Mouse (Mus musculus): Measurements from ENCODE around the gene Mfap5. TPM values are rescaled to one million over a fixed set of nuclear protein-coding genes. Genes with fewer than 3 reads are reported as not detected.
"Not testable (repeated sequence)": the region's sequence is repeated elsewhere in the genome, so short reads cannot be mapped to it uniquely, and the experiment has no call there.

The Mfap5 gene
- 219 and 276 TPM in 2 replicates for polyA plus RNA-seq (2015; fragmentation: Nextera tagmentation; extraction: Ambion mirVana)

GRCm38 (mm10) chr6:122505545-122505944 is at the start of gene Mfap5:
Gene Mfap5 (plus strand): TSS chr6:122505845.
- Histone ChIP-seq H3K9me3 (ENCODE audit: control insufficient read depth, low read length) (no peaks in the 10 kb centered on the region), H3K9ac (ENCODE audit: low read length) (no peak within 1 kb of the TSS), H3K27me3 (ENCODE audit: control insufficient read depth, insufficient read depth, low read length) (no peaks in the 10 kb centered on the region), H3K4me1 (replicated peaks; ENCODE audit: control insufficient read depth, insufficient read depth) (no peaks in the 10 kb centered on the region), H3K27ac (replicated peaks) (peak within 1 kb of the TSS; percentile 72), H3K36me3 (ENCODE audit: control insufficient read depth, insufficient read depth, low read length) (no peaks in the 10 kb centered on the region), H3K4me2 (replicated peaks; ENCODE audit: low read depth) (no peak within 1 kb of the TSS), H3K4me3 (ENCODE audit: low read depth, low read length) (no peak within 1 kb of the TSS)
- no peak for TF ChIP-seq EP300 (optimal IDR thresholded peaks at IDR 0.05)
- DNase-seq (ENCODE audit: low spot score) (no peak), ATAC-seq (ENCODE audit: low FRiP score, low TSS enrichment) (no peak)
- WGBS, result 79% methylated on average over 3 of the region's 3 CpGs

GRCm38 (mm10) chr6:122458946-122459693 is 46.5 kb upstream of the Mfap5 start:
- WGBS, result 85% methylated on average over 8 of the region's 8 CpGs
- DNase-seq (ENCODE audit: low spot score), result no peak
- no peak for ATAC-seq (ENCODE audit: low FRiP score, low TSS enrichment)
- Histone ChIP-seq H3K4me2 (replicated peaks; ENCODE audit: low read depth) (no peak overlapping the region), H3K27me3 (ENCODE audit: control insufficient read depth, insufficient read depth, low read length) (no peaks in the 10 kb centered on the region), H3K4me3 (ENCODE audit: low read depth, low read length) (no peak overlapping the region), H3K4me1 (replicated peaks; ENCODE audit: control insufficient read depth, insufficient read depth) (no peaks in the 10 kb centered on the region), H3K27ac (replicated peaks) (no peak overlapping the region), H3K36me3 (ENCODE audit: control insufficient read depth, insufficient read depth, low read length) (no peaks in the 10 kb centered on the region), H3K9ac (ENCODE audit: low read length) (no peak overlapping the region), H3K9me3 (ENCODE audit: control insufficient read depth, low read length) (no peaks in the 10 kb centered on the region)
- no peak for TF ChIP-seq EP300 (optimal IDR thresholded peaks at IDR 0.05)
- no peak for TF ChIP-seq CTCF (IDR thresholded peaks at IDR 0.05; ENCODE audit: low read depth)

- H3K4me3 ChIP-seq (ENCODE audit: low read depth, low read length), result no peak overlapping the region
- ATAC-seq (ENCODE audit: low FRiP score, low TSS enrichment) (no peak), DNase-seq (ENCODE audit: low spot score) (no peak)
- no peaks in the 10 kb centered on the region for H3K27me3 ChIP-seq (ENCODE audit: control insufficient read depth, insufficient read depth, low read length)
- H3K4me2 ChIP-seq (replicated peaks; ENCODE audit: low read depth), result no peak overlapping the region
- H3K4me1 ChIP-seq (replicated peaks; ENCODE audit: control insufficient read depth, insufficient read depth), result no peaks in the 10 kb centered on the region
- WGBS, result 68% methylated on average over 3 of the region's 3 CpGs
- H3K36me3 ChIP-seq (ENCODE audit: control insufficient read depth, insufficient read depth, low read length), result no peaks in the 10 kb centered on the region
- TF ChIP-seq CTCF (IDR thresholded peaks at IDR 0.05; ENCODE audit: low read depth), result no peak
- TF ChIP-seq EP300 (optimal IDR thresholded peaks at IDR 0.05), result no peak
- no peaks in the 10 kb centered on the region for H3K9me3 ChIP-seq (ENCODE audit: control insufficient read depth, low read length)
- no peak overlapping the region for H3K9ac ChIP-seq (ENCODE audit: low read length)
- no peak overlapping the region for H3K27ac ChIP-seq (replicated peaks)
These were observed 39.4 kb upstream of the Mfap5 start for GRCm38 (mm10) chr6:122466092-122466713.

- no peaks in the 10 kb centered on the region for H3K4me1 ChIP-seq (replicated peaks; ENCODE audit: control insufficient read depth, insufficient read depth)
- TF ChIP-seq EP300 (optimal IDR thresholded peaks at IDR 0.05) (no peak), CTCF (IDR thresholded peaks at IDR 0.05; ENCODE audit: low read depth) (no peak)
- H3K9me3 ChIP-seq (ENCODE audit: control insufficient read depth, low read length), result no peaks in the 10 kb centered on the region
- no peak overlapping the region for H3K9ac ChIP-seq (ENCODE audit: low read length)
- no peaks in the 10 kb centered on the region for H3K27me3 ChIP-seq (ENCODE audit: control insufficient read depth, insufficient read depth, low read length)
- DNase-seq (ENCODE audit: low spot score), result no peak
- no peaks in the 10 kb centered on the region for H3K36me3 ChIP-seq (ENCODE audit: control insufficient read depth, insufficient read depth, low read length)
- WGBS, result 86% methylated on average over 15 of the region's 15 CpGs
- no peak overlapping the region for H3K4me2 ChIP-seq (replicated peaks; ENCODE audit: low read depth)
- no peak overlapping the region for H3K4me3 ChIP-seq (ENCODE audit: low read depth, low read length)
- H3K27ac ChIP-seq (replicated peaks), result no peak overlapping the region
- ATAC-seq (ENCODE audit: low FRiP score, low TSS enrichment), result no peak
These were observed 36.5 kb upstream of the Mfap5 start for GRCm38 (mm10) chr6:122469030-122469640.

DNA sequence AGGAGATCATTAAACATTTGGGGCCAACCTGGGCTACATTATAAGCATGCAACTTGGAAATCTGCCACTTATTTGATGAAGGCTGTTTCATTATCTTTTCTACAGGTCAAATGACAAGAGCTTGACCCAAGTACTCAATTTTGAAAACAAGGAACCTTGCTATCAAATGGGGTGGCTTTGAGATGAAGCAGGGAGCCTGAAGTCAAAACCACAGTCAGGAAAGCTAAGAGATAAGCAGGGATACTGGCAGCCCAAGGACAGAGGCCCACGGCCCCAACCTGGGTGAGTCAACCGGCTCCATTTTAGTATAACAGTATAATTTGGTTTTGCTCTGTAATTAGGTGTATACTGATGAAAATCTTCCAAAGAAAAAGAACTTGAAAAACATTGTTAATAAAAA is 35.4 kb upstream of the Mfap5 start:
- Histone ChIP-seq H3K9ac (ENCODE audit: low read length) (no peak overlapping the region), H3K27me3 (ENCODE audit: control insufficient read depth, insufficient read depth, low read length) (no peaks in the 10 kb centered on the region), H3K4me3 (ENCODE audit: low read depth, low read length) (no peak overlapping the region), H3K9me3 (ENCODE audit: control insufficient read depth, low read length) (no peaks in the 10 kb centered on the region), H3K4me2 (replicated peaks; ENCODE audit: low read depth) (no peak overlapping the region), H3K4me1 (replicated peaks; ENCODE audit: control insufficient read depth, insufficient read depth) (no peaks in the 10 kb centered on the region), H3K27ac (replicated peaks) (no peak overlapping the region), H3K36me3 (ENCODE audit: control insufficient read depth, insufficient read depth, low read length) (no peaks in the 10 kb centered on the region)
- TF ChIP-seq EP300 (optimal IDR thresholded peaks at IDR 0.05), result no peak
- no peak for TF ChIP-seq CTCF (IDR thresholded peaks at IDR 0.05; ENCODE audit: low read depth)
- WGBS, result 94% methylated on average over 2 of the region's 2 CpGs
- DNase-seq (ENCODE audit: low spot score) (no peak), ATAC-seq (ENCODE audit: low FRiP score, low TSS enrichment) (no peak)

DNA sequence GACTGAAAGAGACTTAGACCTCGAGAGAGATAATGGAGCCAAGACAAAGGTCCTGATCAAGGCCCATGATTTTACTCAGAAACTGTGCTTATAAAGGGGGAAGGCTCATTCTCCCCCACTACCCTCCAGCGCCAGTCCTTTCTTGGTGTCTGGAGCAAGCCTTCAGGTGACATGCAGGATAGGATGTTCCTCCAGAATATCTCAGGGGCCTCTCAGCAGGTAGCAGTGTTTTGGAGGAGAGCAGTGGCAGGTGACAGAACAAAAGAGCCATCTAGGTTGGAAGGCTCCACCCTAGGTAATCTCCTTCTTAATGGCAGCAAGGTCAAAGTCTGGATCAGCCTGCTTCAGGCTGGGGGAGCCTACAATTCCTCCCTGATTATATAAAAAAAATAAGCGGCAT is 34.2 kb upstream of the Mfap5 start:
- H3K9ac ChIP-seq (ENCODE audit: low read length); H3K27ac ChIP-seq (replicated peaks); H3K4me2 ChIP-seq (replicated peaks; ENCODE audit: low read depth); H3K9me3 ChIP-seq (ENCODE audit: control insufficient read depth, low read length); ATAC-seq (ENCODE audit: low FRiP score, low TSS enrichment); H3K4me1 ChIP-seq (replicated peaks; ENCODE audit: control insufficient read depth, insufficient read depth); H3K36me3 ChIP-seq (ENCODE audit: control insufficient read depth, insufficient read depth, low read length); DNase-seq (ENCODE audit: low spot score); H3K4me3 ChIP-seq (ENCODE audit: low read depth, low read length); H3K27me3 ChIP-seq (ENCODE audit: control insufficient read depth, insufficient read depth, low read length): not testable (repeated sequence)
- 82% methylated on average over 3 of the region's 3 CpGs for WGBS

Data from stomach, postnatal 0 days (tissue).